Mouse (Mus musculus) layer of hippocampus, postnatal 25 days (tissue): ENCODE results near the gene Ggn. TPM values are rescaled to one million over a fixed set of nuclear protein-coding genes. Genes with fewer than 3 reads are reported as not detected.
"Not testable (repeated sequence)": the region's sequence is repeated elsewhere in the genome, so short reads cannot be mapped to it uniquely, and the experiment has no call there.

ENCODE experiments used
- DNase-seq, 2 experiments: peaks; one replicate each; pipeline ENCODE4 v3.0.0; 2022; ENCODE audit warnings: mixed read lengths in 2 of 2, low spot score in 1 of 2; ENCODE audit errors: extremely low spot score in 1 of 2
- total RNA-seq, 2 experiments: library from RNA; stranded (reverse); gene quantifications; 2 replicates each; pipeline ENCODE4 v1.2.3; 2021

The Ggn gene
- total RNA-seq, 2 experiments from 2014 or later: 0.86 to 1.2 TPM

DNA sequence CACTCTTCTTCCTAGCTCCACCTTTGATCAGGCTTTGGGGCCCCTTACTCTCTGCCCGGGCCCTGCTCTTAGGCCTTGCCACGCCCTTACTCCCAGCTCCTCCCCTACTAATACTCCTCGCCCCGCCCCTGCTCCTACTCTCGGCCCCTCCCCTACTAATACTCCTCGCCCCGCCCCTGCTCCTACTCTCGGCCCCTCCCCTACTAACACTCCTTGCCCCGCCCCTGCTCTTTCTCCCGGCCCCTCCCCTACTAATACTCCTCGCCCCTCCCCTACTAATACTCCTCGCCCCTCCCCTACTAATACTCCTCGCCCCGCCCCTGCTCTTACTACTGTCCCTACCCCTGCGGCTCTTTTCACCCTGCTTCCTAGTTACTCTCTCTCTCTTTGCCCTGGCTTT is 41.0 kb downstream of the Ggn start:
- DNase-seq: not testable (repeated sequence)

DNA sequence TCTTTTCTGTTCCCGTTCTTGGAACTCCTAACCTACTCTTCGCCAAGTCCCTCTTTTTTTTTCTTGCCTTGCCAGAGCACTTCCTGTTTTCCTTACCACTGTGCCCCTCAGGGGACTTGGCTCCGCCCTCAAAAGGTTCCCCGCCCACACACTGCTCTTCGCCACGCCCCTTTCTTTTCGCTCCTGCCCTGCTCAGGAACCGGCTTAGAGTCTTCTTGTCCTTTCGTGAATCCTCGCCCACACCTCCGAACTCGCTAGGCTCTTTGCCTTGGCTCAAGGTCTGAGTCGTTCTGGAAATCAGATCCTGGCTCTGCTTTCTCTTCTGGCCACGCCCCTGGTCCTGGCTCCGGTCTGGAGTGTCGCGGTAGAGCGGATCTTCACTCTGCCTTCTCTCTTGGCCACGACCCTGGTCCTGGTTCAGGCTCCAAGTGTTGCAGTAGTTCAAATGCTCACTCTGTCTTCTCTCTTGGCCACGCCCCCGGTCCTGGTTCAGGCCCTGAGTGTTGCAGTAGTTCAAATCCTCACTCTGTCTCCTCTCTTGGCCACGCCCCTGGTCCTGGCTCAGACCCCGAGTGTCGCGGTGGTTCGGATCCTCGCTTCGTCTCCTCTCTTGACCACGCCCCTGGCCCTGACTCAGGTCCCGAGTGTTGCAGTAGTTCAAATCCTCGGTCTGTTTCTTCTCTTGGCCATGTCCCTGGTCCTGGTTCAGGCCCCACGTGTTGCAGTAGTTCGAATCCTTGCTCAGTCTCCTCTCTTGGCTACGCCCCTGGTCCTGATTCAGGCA is 41.6 kb downstream of the Ggn start:
- peak; percentile 21 to 44 for DNase-seq

- no peak for DNase-seq
Measured at GRCm38 (mm10) chr7:29212199-29212765, 42.3 kb downstream of the Ggn start.

GRCm38 (mm10) chr7:29212775-29213560 is 43.0 kb downstream of the Ggn start:
- DNase-seq: not testable (repeated sequence)

GRCm38 (mm10) chr7:29213675-29214082 is 43.7 kb downstream of the Ggn start, which contains the start of gene Catsperg1:
TSS of gene Catsperg1 (minus strand) at chr7:29214035.
- no peak for DNase-seq

GRCm38 (mm10) chr7:29214236-29214635 is 44.2 kb downstream of the Ggn start:
- no peak for DNase-seq

DNA sequence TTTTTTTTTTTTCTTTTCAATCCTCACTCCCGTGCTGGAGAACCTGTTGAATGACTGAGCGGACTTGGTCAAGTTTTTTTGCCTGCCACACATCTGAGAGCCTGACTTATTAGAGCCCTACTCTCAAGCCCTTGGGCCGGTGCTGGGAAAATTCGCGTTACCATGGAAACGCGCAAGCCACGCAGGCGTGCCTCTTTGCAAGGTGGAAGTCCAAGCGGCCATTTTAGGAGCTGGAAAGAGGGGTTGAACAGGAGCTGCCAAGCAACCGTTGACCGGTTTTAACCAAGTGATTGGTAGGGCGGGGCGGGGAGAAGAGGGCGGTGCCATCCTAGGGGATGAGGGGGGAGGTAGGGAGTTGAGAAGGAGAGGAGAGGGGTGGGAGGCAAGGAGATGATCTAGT is 44.8 kb downstream of the Ggn start:
- DNase-seq: no peak

Other genes starting within 250 kb of the Ggn start
- 100 to 1,000 TPM; 124 to 129 TPM for gene Actn4, start 207.9 kb upstream of the Ggn start, total RNA-seq
- 100 to 1,000 TPM; 179 to 185 TPM for gene Eif3k, start 188.3 kb upstream of the Ggn start, total RNA-seq
- gene Map4k1, start 188.2 kb upstream of the Ggn start, total RNA-seq: 1 to 10 TPM; 2.1 to 2.4 TPM
- gene Ryr1, start 45.0 kb upstream of the Ggn start, total RNA-seq: 10 to 100 TPM; 12.0 to 15.1 TPM
- under 1 TPM; 0.66 to 0.80 TPM for gene Rasgrp4, start 35.4 kb upstream of the Ggn start, total RNA-seq
- 10 to 100 TPM; 28.9 to 30.8 TPM for gene Fam98c, start 14.0 kb upstream of the Ggn start, total RNA-seq
- gene Spred3, start 201 bp downstream of the Ggn start, total RNA-seq: 10 to 100 TPM; 38.8 to 55.5 TPM
- gene Psmd8, start 10.5 kb downstream of the Ggn start, total RNA-seq: 100 to 1,000 TPM; 136 to 143 TPM
- gene Catsperg1, start 43.8 kb downstream of the Ggn start, total RNA-seq: 1 to 10 TPM; 1.2 to 1.9 TPM
- gene Kcnk6, start 62.3 kb downstream of the Ggn start, total RNA-seq: 1 to 10 TPM; 2.0 to 2.3 TPM
- 10 to 100 TPM; 43.7 to 50.2 TPM for gene Yif1b, start 68.1 kb downstream of the Ggn start, total RNA-seq
- gene 2200002D01Rik, start 78.3 kb downstream of the Ggn start, total RNA-seq: under 1 TPM in 1 of 2 experiments, not detected in 1; 0.37 TPM
- 10 to 100 TPM; 17.6 to 19.2 TPM for gene Spint2, start 111.7 kb downstream of the Ggn start, total RNA-seq
- 10 to 100 TPM; 28.5 to 30.7 TPM for gene Ppp1r14a, start 119.1 kb downstream of the Ggn start, total RNA-seq
- gene Dpf1, start 133.7 kb downstream of the Ggn start, total RNA-seq: 100 to 1,000 TPM; 100 to 111 TPM